Mouse (Mus musculus): ENCODE data around the gene Jph2. TPM values are rescaled to one million over a fixed set of nuclear protein-coding genes. Genes with fewer than 3 reads are reported as not detected.
A peak's percentile ranks its signal among the peaks of the same experiment; 100 is the strongest.

Gene Jph2
- total and polyA plus RNA-seq, 3 experiments, result 193 to 391 (median 389) TPM

DNA sequence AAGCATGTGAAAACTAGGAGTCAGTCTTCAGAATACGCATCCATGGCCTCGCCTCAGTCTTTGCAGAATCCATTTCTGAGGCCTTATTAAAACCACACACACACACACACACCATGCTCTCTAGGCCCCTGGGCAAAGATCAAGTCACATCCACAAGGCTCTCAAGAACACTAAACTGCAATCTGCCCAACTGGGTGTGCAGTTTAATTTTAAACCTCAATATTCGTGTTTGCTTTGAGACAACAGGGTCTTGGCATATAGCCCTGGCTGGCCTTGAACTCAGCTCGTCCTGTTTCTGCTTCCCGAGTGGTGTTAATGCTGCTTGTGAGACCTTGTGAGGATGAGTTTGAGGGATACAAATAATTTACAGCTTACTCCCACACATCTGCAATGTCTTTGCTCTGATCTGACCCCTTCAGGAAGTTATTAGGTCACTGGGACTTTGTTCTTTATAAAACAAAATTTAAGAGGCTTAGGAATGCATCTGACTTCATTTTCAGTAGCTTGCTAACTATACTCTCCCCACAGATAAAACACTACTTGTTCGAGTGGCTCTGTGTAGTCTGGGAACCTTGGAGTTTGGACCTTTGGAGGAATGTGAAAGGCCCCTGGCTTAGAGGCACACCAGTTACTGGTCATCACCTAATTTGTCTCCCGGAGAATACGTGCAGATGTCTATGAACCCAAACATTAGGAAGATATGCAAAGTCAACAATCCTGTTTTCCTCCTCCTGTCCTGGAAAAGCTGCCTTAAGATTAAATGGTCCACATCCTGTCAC, 6.4 kb upstream of the Jph2 start:
- Histone ChIP-seq H3K4me3 (no peak overlapping the region), H3K9ac (ENCODE audit: low read depth, low read length) (no peak overlapping the region), H3K27me3 (ENCODE audit: control insufficient read depth, insufficient read depth, low read length) (no peaks in the 10 kb centered on the region), H3K36me3 (ENCODE audit: control insufficient read depth, insufficient read depth, low read length) (peaks cover 2% of the 10 kb centered on the region), H3K79me2 (replicated peaks; ENCODE audit: control insufficient read depth, insufficient read depth, low read length) (peaks cover 2% of the 10 kb centered on the region; the same call in 1 of the 2 replicates), H3K27ac (no peak overlapping the region), H3K4me1 (ENCODE audit: control insufficient read depth, insufficient read depth, low read length) (peaks cover 1% of the 10 kb centered on the region)
- WGBS, result 44% methylated on average over 8 of the region's 8 CpGs
- TF ChIP-seq CTCF (IDR thresholded peaks at IDR 0.05), result no peak
- no peak for TF ChIP-seq EP300 (IDR thresholded peaks at IDR 0.05; ENCODE audit: insufficient read depth, low read depth, low read length)
- TF ChIP-seq POLR2A (IDR thresholded peaks at IDR 0.05; ENCODE audit: insufficient read depth, low read depth, low read length), result no peak
- intact Hi-C loops (cut with DNase I), result loop anchor here (5.0 kb wide), 1 partner anchor 132 kb away; no protein-coding TSS in a partner anchor
- no peak for DNase-seq

DNA sequence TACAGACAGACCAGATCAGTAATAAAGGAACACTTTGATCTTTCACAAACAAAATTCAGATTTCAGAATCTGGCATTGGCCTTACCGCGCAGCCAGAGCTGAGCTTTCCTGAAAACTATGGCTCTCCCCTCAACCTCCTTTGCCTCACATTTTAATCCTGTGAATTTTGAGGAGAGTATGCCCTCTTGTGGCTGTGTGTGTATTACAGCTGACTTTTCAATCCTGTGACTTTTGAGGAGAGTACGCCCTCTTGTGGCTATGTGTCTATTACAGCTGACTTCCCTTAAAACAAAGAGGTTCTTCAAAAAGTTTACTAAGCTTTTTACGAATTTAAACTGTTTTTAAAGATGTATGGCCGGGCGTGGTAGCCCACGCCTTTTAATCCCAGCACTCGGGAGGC, 3.4 kb upstream of the Jph2 start:
- no peak overlapping the region for H3K27ac ChIP-seq
- H3K4me3 ChIP-seq, result no peak overlapping the region
- no peak overlapping the region for H3K9ac ChIP-seq (ENCODE audit: low read depth, low read length)
- intact Hi-C loops (cut with DNase I), result loop anchor here (1.0 to 5.0 kb wide), 3 partner anchors 61 to 352 kb away; no protein-coding TSS in a partner anchor
- H3K36me3 ChIP-seq (ENCODE audit: control insufficient read depth, insufficient read depth, low read length), result no peaks in the 10 kb centered on the region
- 3% methylated on average over 8 of the region's 8 CpGs for WGBS
- peak; percentile 73 to 74 for DNase-seq
- H3K27me3 ChIP-seq (ENCODE audit: control insufficient read depth, insufficient read depth, low read length), result no peaks in the 10 kb centered on the region
- peak; percentile 35; the same call in 1 of the 2 replicates for TF ChIP-seq EP300 (IDR thresholded peaks at IDR 0.05; ENCODE audit: insufficient read depth, low read depth, low read length)
- TF ChIP-seq CTCF (IDR thresholded peaks at IDR 0.05), result peak; percentile 98
- TF ChIP-seq POLR2A (IDR thresholded peaks at IDR 0.05; ENCODE audit: insufficient read depth, low read depth, low read length), result no peak
- no peaks in the 10 kb centered on the region for H3K79me2 ChIP-seq (replicated peaks; ENCODE audit: control insufficient read depth, insufficient read depth, low read length)
- peaks cover 5% of the 10 kb centered on the region for H3K4me1 ChIP-seq (ENCODE audit: control insufficient read depth, insufficient read depth, low read length)

- intact Hi-C loops (cut with DNase I), result no loop called here
- peak overlapping the region; percentile 49 for H3K9ac ChIP-seq (ENCODE audit: low read depth, low read length)
- peak in 1 of 2 experiments; percentile 66 for DNase-seq
- H3K27me3 ChIP-seq (ENCODE audit: control insufficient read depth, insufficient read depth, low read length), result no peaks in the 10 kb centered on the region
- peak overlapping the region; percentile 97 for H3K27ac ChIP-seq
- H3K4me3 ChIP-seq, result no peak overlapping the region
- 21% methylated on average over 8 of the region's 8 CpGs for WGBS
- no peaks in the 10 kb centered on the region for H3K79me2 ChIP-seq (replicated peaks; ENCODE audit: control insufficient read depth, insufficient read depth, low read length)
- H3K4me1 ChIP-seq (ENCODE audit: control insufficient read depth, insufficient read depth, low read length), result peaks cover 5% of the 10 kb centered on the region
- TF ChIP-seq EP300 (IDR thresholded peaks at IDR 0.05; ENCODE audit: insufficient read depth, low read depth, low read length) (peak; percentile 73; the same call in 1 of the 2 replicates), POLR2A (IDR thresholded peaks at IDR 0.05; ENCODE audit: insufficient read depth, low read depth, low read length) (peak; percentile 48), CTCF (IDR thresholded peaks at IDR 0.05) (no peak)
- H3K36me3 ChIP-seq (ENCODE audit: control insufficient read depth, insufficient read depth, low read length), result no peaks in the 10 kb centered on the region
Observed at GRCm38 (mm10) chr2:163399222-163399621, 1.4 kb upstream of the Jph2 start.

- Histone ChIP-seq H3K36me3 (ENCODE audit: control insufficient read depth, insufficient read depth, low read length) (no peaks in the 10 kb centered on the region), H3K79me2 (replicated peaks; ENCODE audit: control insufficient read depth, insufficient read depth, low read length) (no peaks in the 10 kb centered on the region), H3K4me3 (peak overlapping the region; percentile 63), H3K4me1 (ENCODE audit: control insufficient read depth, insufficient read depth, low read length) (peaks cover 5% of the 10 kb centered on the region), H3K9ac (ENCODE audit: low read depth, low read length) (peak overlapping the region; percentile 50), H3K27ac (peak overlapping the region; percentile 97), H3K27me3 (ENCODE audit: control insufficient read depth, insufficient read depth, low read length) (no peaks in the 10 kb centered on the region)
- TF ChIP-seq POLR2A (IDR thresholded peaks at IDR 0.05; ENCODE audit: insufficient read depth, low read depth, low read length), result no peak
- TF ChIP-seq EP300 (IDR thresholded peaks at IDR 0.05; ENCODE audit: insufficient read depth, low read depth, low read length), result no peak
- TF ChIP-seq CTCF (IDR thresholded peaks at IDR 0.05), result no peak
- intact Hi-C loops (cut with DNase I), result no loop called here
- no peak for DNase-seq
- 31% methylated on average over 4 of the region's 4 CpGs for WGBS
Observed at GRCm38 (mm10) chr2:163398770-163399169, 977 bp upstream of the Jph2 start.

GRCm38 (mm10) chr2:163397071-163397470, 722 bp downstream of the Jph2 start:
- H3K9ac ChIP-seq (ENCODE audit: low read depth, low read length), result peak overlapping the region; percentile 91
- intact Hi-C loops (cut with DNase I), result no loop called here
- no peaks in the 10 kb centered on the region for H3K79me2 ChIP-seq (replicated peaks; ENCODE audit: control insufficient read depth, insufficient read depth, low read length)

GRCm38 (mm10) chr2:163394977-163395376, 2.8 kb downstream of the Jph2 start:
- intact Hi-C loops (cut with DNase I), result no loop called here
- Histone ChIP-seq H3K9ac (ENCODE audit: low read depth, low read length) (peak overlapping the region; percentile 47), H3K79me2 (replicated peaks; ENCODE audit: control insufficient read depth, insufficient read depth, low read length) (0 out of 2 replicates have a peak, but pooled peaks cover 1% of the 10 kb centered on the region), H3K36me3 (ENCODE audit: control insufficient read depth, insufficient read depth, low read length) (peaks cover 5% of the 10 kb centered on the region), H3K27me3 (ENCODE audit: control insufficient read depth, insufficient read depth, low read length) (no peaks in the 10 kb centered on the region), H3K27ac (peak overlapping the region; percentile 97), H3K4me3 (peak overlapping the region; percentile 63), H3K4me1 (ENCODE audit: control insufficient read depth, insufficient read depth, low read length) (peaks cover 13% of the 10 kb centered on the region)
- TF ChIP-seq CTCF (IDR thresholded peaks at IDR 0.05) (no peak), EP300 (IDR thresholded peaks at IDR 0.05; ENCODE audit: insufficient read depth, low read depth, low read length) (no peak), POLR2A (IDR thresholded peaks at IDR 0.05; ENCODE audit: insufficient read depth, low read depth, low read length) (peak; percentile 41)
- WGBS, result 55% methylated on average over 6 of the region's 6 CpGs
- no peak for DNase-seq

More at GRCm38 (mm10) chr2:163397071-163397470, 722 bp downstream of the Jph2 start:
- peak overlapping the region; percentile 97 for H3K27ac ChIP-seq
- DNase-seq, result no peak
- 53% methylated on average over 19 of the region's 19 CpGs for WGBS
- no peaks in the 10 kb centered on the region for H3K27me3 ChIP-seq (ENCODE audit: control insufficient read depth, insufficient read depth, low read length)
- TF ChIP-seq POLR2A (IDR thresholded peaks at IDR 0.05; ENCODE audit: insufficient read depth, low read depth, low read length) (peak; percentile 26; the same call in 1 of the 2 replicates), EP300 (IDR thresholded peaks at IDR 0.05; ENCODE audit: insufficient read depth, low read depth, low read length) (no peak), CTCF (IDR thresholded peaks at IDR 0.05) (no peak)
- H3K36me3 ChIP-seq (ENCODE audit: control insufficient read depth, insufficient read depth, low read length), result no peaks in the 10 kb centered on the region; the same call in 1 of the 2 replicates
- H3K4me1 ChIP-seq (ENCODE audit: control insufficient read depth, insufficient read depth, low read length), result peaks cover 6% of the 10 kb centered on the region
- H3K4me3 ChIP-seq, result peak overlapping the region; percentile 63

Measured in heart, adult 2 months (tissue).